Mouse (Mus musculus): ENCODE data around the gene Cacnb4.

Gene Cacnb4

DNA sequence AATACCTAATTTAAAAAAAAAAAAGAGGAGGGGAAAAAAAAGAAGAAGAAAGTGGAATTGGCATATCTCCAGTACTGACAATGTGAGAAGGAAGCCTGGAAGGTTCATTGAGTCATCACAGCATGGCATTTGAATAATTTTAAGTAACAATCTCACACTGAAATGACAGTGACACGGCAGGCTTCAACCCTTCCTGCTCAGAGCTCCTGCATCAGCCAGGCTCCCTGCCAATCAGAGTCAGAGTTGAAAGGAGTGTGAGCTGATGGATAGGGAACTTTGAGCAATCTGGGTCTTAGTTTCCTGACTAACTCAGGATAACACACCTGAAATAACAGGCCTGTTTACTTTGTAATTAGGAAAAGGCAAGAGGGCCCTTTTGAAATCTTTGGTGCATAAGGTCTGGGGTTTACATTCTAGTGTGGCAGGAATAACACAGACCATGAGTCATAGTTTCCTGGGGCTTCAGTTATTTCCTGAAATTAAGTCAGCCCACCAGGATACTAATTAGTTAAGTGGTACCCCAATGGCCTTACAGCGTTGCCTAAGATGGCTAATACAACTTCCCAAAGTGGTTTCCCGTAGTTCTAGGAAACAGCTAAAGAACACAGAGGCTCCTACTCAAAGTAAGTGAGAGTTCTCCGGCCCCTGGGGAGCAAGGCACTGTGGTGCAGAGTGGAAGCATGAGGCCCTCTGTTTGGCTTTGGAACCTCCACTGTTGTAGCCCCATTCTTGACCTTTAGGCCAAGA is 204.9 kb downstream of the Cacnb4 start:
- DNase-seq (ENCODE audit: low spot score in 2 of 2): peak in 1 of 2 experiments; percentile 14

DNA sequence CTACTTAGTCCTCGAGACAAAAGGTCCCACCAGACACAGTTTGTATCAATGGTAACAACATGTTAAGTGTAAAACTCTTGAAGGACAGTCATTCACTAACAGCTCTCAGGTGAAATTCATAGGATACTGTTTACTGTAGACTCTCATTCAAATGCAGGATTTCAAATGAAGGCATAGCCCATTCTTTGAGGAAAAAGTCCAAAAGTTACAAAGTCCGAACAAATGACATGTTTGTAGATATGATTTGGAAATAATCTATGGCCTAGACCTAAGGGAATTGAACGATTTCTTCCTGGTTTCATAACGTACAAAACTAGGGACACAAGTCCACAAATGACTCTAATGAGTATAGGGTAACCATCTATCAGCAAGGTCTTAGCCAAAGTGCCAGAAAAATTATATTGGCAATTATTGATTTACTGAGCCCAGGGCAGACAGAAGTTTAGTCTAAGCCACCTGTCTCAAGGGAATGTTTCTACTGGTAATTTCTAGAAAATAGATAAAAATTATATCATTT is 206.5 kb downstream of the Cacnb4 start:
- no peak for DNase-seq (ENCODE audit: low spot score in 2 of 2)

DNA sequence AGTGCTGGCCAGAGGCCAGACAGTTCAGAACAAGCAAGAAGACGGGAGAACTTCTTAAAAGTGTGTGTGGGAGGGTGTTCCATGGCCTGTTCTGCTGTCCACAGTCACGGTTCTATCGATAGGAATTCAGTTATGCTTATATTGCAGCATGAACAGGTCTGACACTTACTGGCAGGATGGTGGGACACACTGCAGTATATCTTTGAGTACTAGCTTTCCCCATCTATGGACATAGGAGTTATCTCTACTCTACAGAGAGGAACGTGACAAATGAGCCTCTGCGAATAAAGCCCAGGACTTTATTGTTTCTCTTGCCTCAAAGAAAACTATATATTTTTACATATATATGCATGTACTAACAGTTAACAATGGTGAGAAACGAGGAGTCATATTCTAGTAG is 209.0 kb downstream of the Cacnb4 start:
- DNase-seq (ENCODE audit: low spot score in 2 of 2): no peak

DNA sequence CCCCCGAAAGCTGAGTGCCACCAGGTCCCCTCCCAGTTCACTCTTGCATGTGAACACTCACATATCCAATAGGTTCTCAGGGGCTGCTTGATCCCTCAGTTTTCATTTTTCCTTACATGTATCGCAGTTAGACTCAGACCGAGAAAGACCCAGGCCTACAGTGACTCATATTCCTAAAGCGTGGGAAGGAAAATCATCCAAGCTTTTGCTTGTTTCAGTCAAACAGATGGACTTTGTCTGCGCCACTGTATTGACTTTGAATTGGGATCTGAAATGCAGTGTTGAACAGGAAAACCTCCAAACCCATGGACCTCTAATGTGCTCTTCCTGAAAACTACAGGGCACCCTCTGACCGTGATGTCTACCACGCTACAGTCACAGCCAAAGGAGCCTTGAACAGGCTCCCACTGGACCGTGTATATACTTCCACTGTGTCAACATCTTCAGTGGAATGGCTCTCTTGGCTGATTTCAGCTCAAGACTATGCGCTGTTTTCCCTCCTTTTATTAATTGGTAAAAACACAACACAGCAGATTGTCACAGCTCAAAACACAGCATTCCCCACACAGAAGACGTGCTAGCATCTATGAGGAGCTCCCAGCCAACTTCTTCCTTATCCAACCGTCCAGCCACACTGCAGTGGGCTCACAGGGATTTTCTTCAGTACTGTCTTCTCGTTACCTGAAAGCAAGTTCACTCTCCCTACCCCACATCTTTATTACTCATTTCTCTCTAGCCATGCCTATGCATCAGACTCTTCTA is 215.2 kb downstream of the Cacnb4 start:
- DNase-seq (ENCODE audit: low spot score in 2 of 2): no peak

DNA sequence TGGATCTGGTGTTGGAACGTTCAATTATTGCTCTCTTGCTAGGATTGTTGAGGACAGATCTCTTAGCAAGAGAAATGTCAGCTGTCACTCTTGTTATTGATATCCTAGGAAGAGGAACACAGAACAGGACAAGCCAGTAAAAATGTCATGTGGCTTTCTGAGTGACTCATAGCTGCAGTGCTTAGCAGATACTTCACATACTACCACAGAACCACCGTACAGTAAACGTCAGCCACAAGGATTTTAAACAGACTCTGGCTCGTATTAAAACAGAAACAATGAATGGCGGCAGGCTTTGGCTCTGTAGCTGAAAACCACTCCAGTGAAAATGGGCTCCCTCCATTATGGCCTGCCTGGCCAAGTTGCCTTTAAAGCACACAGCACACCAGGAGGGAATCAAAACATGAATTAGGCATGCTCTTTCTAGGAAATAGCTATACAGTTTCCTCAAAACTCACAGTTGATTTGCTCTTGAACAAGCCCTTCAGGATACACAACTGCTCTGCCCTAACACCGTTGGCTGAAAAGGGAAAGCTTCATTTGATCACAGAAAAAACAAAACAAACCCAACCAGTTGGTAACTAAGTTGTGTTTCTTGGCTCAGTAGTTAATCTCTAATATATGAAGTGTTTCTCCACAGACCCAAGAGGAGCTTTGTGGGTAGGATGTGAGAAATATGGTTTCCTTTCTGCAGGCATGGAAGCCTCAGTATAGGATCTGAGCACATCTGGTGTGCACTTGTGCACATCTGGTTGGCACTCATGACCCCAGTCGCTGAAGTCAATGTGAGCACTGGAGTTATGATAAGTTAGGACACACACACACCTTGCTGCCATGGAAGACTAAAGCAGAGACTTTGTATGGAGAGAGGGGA is 220.8 kb downstream of the Cacnb4 start:
- DNase-seq (ENCODE audit: low spot score in 2 of 2): no peak

DNA sequence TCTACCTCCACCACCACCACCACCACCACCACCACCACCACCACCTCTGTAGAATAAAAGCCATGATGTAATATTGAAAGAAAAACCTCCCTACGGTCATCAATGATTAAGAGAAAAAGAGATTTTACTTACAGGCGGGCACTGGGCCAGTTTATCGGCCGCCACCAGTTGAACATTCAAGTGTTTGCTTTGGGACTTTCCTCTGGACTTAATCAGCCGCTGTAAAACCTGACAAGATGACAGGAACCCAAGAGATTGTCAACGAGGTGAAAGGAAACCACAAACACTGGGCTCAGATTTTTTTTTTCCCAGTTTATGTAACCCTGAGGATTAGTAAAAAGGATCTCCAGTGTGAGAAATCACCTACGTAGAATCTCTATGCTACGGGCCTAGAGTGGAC is 226.8 kb downstream of the Cacnb4 start:
- DNase-seq (ENCODE audit: low spot score in 2 of 2): no peak

DNA sequence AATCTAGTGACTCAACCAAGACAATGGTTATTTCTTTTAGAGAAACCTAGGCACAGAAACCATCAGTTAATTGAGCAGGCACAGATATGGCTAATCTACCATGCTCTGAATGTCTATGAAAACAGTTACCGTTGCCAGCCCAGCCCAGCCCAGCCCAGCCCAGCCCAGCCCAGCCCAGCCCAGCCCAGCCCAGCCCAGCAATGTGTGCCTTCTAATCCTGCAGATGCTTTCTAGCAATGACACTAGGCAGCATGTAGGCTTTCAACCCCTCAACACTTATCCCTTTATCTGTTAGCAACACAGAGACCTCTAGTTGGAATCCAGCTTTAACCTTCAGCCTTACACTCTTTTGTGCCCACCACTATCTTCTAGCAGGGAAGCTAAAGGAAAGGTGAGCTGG is 227.7 kb downstream of the Cacnb4 start:
- DNase-seq (ENCODE audit: low spot score in 2 of 2): no peak

DNA sequence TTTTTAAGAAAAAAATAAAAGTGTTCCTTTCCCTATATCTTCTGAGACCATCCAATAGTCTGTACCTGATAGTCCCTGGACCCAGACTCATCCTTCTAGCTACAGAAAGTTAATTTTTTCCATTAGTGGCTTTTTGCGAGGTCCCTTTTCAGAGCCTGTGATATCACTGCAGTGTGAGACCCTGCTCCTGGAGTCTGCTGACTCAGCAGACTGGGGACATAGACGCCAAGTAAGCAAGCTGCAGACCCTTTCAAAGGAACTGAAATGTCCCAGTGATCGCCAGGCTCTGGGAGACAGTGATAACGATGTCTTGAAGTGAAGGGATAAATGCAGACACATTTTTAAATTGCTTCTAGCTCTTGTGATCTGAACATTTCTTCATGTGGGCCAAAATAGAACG is 230.0 kb downstream of the Cacnb4 start:
- DNase-seq (ENCODE audit: low spot score in 2 of 2): no peak

DNA sequence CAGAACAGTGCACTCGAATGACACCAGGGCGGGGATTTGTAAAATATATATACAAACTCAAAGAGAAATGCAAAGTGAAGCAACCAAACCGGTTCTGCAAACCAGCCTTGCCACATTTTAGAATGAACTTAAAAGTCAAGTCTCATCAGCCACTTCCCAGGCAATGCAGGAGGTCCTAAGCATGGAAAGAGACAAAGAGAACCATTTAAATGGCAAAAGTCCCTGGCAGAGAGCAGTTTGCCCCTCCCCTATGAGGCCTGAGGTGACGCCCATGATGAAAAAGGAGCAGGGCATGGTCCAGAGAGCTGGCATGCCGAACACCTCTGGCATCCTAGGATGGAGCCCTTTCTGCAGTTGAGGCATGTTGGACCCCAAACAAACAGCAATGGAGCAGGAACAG is 234.5 kb downstream of the Cacnb4 start:
- DNase-seq (ENCODE audit: low spot score in 2 of 2): peak; percentile 31 to 35

DNA sequence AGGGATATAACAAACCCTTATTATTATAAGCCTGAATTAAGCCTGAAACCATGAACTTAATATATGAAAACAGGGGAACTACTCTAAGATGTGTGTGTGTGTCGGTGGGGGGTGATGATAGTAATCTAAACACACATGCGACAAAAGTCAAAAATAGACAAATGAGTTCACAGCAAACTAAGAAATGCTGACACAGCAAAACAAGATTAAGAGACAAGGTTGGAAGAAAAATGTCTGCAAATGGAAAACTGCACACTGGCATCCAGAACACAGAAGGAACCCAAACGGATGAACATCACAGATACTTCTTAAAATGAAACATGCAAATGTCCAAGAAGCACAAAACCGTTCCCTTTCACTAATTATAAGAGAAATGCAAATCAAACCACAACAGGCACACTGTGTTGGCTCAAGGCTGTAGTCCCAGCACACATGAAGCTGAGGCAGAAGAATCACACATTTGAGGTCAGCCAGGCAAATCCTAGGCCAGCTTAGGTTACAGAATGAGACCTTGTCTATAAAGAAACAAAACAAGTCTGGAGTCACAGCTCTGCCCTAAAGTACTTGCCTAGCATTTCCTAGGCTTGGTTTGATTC is 236.1 kb downstream of the Cacnb4 start:
- no peak for DNase-seq (ENCODE audit: low spot score in 2 of 2)

DNA sequence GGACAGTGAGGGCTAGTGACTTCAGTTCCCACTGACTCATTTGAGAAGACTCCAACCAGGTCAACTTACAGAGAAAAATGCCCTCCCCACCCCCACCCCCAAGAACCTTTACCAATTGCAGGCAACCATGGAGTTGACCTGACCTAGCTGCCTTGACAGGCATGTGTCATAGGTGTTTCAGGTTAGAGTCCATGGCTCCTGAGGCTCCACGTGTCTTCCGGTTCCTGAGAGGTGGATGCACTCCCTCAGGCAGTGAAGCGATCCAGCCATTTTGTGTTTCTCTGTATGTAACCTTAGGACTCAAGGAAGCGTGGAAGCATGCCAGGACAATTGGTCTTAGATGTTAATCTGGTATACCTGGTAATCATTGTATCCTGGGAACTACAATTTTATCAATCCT is 238.2 kb downstream of the Cacnb4 start:
- DNase-seq (ENCODE audit: low spot score in 2 of 2): no peak

DNA sequence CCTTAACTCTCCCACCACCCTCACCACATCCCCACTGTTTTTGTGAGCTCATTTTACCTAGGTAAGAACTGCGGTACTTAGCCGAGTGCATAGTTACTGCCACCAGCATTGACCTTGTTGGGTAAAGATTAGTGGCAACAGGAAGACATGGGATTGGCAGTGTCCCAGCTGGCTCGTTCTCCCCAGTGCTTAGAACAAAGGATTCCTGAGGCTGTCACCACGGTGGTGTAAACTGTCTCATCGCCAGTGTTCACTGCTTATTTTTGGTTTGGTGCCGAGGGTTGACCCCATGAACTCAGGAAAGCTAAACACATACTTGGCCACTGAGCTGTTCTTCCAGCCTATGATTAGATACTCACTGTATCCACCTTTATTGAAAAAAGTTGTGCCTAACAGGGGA is 238.6 kb downstream of the Cacnb4 start:
- DNase-seq (ENCODE audit: low spot score in 2 of 2): peak in 1 of 2 experiments; percentile 26

DNA sequence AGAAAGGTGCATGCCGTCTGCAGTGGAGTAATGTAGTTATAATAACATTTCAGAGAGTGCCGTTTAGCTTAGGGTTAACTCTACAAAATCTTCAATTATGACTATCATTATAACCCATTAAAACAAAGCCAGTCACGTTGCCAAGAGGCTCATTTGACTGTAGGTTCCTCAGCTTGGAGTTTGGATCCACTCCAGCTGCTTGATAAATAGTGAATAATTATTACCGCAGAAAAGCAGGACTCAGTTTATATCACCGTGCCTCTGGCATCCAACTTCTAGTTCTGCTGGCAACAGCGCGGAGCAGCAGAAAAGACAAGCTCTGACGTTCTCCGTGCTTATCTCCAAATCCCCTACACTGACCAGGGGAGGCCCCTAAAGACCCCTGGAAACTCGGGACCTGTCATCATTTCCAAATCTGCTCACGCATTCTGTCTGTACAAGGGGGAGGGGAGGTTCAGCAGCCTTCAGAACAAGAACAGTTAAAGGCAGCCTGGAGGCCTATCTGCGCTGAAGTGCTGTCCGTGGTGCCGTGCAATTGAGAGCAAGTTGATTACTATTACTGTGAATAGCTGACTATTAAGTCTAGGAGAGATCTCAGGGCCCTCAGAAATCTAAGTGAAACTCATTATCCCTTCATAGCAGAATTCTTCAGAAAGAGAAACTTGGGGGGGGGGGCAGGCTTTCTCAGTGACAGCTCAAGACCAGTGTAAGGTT is 240.6 kb downstream of the Cacnb4 start:
- no peak for DNase-seq (ENCODE audit: low spot score in 2 of 2)

DNA sequence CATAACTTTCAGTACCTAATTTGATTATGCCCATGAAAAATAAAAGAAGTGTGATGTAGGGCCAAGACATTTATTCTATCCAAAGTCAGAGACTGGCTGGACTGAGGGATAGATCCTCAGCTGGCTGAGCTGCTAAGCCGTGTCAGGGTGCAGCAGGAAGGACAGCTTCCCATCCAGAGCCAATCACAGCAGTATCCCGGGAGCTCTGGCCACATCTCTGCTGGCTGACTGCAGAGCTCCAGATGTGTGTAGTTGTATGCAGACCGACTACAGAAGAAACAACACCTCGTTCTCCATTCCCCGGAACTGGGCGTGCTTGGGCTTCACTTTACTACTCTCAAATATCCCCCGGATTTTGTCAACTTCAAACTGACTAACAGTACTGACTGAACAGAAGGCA is 243.3 kb downstream of the Cacnb4 start:
- DNase-seq (ENCODE audit: low spot score in 2 of 2): no peak

DNA sequence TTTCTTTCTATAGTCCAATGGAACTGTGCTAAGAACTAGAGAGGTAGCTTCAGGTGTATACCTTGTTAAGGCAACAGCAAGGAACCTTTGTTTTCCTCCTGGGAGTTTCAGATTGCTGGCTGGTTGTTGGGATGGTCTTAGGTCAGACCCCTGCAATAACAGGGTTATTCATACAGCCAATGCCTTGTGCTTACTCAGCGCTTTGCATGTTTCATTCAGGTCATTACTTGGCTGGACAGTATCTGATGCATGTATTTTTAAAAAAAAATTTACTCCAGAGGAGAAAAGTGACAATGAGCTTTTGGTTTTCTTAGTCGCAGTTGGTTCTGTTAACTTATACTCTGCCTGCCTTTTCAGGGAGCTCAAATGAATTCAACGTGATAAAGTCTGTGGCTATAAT is 249.2 kb downstream of the Cacnb4 start:
- no peak for DNase-seq (ENCODE audit: low spot score in 2 of 2)

DNA sequence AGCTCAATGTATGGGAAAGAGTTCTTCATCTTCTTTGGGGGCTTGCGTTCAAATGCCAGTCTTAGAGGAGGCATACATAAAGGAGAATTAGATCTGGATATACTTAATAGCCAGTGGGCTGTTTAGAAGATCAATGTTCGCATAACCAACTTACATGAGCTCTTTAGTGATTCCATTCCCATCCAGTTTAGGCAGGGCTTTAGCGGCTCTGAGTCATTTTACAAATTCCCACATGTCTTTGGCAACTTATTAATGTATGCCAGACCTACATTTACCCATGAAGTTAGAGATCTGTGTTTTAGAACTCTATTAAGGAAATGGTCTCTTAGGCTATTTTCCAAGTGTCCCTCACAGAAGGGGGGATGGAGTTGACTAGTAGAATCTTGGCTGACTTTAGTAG is 250.6 kb downstream of the Cacnb4 start:
- no peak for DNase-seq (ENCODE audit: low spot score in 2 of 2)

DNA sequence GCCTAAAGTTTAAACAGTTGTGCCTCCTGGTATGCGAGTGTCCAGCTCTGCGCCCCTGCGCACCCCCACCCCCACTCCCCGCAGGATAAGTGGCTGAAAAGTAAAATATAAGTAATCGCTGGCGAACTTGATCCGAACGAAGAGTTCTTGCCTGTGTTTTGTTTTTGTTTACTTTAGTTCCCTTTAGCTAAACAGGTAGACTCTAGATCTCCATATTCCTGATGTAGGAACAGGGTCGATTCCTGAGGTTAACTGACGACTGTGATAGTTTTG is 251.2 kb downstream of the Cacnb4 start:
- DNase-seq (ENCODE audit: low spot score in 2 of 2): no peak

DNA sequence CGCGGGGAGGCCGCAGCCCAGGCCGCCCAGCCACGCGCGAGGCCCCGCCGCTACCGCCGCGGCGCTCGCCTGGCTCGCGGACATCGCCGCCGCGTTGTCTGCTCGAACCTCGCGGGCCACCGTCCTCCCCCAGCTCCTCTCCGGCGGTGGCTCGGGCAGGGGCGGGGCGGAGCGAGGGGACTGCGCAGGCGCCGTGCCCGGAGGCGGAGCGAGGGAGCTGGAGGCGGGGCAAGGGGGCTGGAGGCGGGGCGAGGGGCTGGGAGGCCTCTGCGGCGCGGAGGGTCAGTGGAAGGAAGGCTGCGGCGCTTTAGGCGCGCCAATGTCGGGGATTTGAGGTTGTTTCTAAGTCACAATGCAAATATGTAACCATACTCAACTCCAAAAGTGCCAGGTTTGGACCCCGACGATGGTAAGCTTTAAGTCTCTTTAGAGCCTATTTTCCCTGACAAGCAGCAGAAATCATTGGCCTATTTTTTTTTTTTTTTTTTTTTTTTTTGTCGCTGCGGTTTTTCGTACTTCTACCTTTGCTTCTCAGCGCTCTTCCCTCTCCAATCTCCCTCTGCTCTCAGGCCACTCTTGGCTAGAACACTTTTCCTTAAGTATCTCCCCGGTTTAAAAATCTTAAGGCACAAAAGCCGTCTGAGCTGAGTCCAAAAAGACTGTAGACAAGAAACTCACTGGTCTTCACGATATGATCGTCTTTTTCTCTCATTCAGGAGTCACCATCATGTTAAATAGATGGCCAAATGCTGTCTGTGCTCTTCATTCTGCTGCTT is 251.7 kb downstream of the Cacnb4 start, which contains the start of gene Arl5a:
Gene Arl5a, minus strand, starts transcription at position 155 of the 776 bp plus-strand sequence.
- peak; percentile 92 to 95 for DNase-seq (ENCODE audit: low spot score in 2 of 2)

DNA sequence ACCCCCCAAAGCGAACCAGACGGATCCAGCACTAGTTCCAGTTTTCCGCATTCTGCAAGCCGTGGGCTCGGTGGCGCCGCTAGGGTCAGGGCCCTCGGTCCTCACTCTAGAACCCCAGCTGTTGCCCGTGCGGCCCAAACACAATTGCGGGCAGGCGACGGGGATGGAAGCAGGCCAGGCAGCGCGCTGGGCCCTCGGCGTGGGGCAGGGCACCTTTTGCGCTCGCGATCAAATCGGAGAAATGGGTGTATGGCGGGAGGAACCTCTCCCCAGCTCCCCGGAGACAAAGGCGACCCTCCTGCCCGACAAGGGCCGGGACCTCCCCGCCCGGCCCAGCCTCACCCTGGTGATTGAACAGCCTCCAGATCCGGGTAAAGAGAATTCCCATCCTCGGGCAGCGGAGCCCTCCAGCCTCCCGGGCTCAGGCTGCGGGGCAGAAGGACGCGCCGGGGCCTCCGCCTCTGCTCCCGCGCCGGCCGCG is 252.3 kb downstream of the Cacnb4 start:
- DNase-seq (ENCODE audit: low spot score in 2 of 2): peak in 1 of 2 experiments; percentile 44

DNA sequence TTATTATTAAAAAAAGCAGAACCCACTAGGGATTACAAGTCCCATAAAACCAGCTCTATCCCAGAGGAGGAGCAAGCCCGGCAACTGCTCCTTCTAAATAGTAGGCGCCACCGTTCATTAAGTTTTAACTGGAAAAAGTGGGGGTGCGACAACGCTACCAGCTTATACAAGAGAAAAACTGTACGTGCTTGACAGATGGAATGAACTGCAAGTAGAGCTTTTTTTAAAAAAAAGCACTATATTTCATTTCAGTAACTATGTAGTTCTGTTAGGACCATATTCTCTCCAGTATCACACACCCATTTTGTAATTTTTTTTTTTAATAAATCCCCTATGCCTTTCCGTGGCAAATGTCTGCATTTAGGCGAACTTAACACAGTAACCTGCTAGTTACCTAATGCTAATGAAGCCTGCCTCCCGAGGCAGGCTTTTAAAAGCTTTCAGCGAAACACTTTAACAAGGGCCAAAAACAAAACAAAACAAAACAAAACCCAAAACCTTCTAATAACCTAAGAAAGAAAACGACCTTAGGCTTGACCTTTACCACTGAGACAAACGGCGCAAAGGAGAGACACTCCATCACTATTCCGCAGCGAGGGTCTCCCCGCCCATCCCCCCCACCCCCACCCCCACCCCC is 252.9 kb downstream of the Cacnb4 start:
- no peak for DNase-seq (ENCODE audit: low spot score in 2 of 2)

Measured in urinary bladder, postnatal 36 days (tissue).